Mouse (Mus musculus): ENCODE results near the gene Mastl. TPM values are rescaled to one million over a fixed set of nuclear protein-coding genes. Genes with fewer than 3 reads are reported as not detected.
A peak's percentile ranks its signal among the peaks of the same experiment; 100 is the strongest.

The Mastl gene
- 2.1 and 2.7 TPM in 2 replicates for polyA plus RNA-seq (2015; fragmentation: Nextera tagmentation; extraction: Ambion mirVana)

- TF ChIP-seq CTCF (IDR thresholded peaks at IDR 0.05; ENCODE audit: low read depth), result peak; percentile 56
- under 1% methylated on average over 61 of the region's 61 CpGs for WGBS
- H3K4me2 ChIP-seq (replicated peaks; ENCODE audit: low read depth), result peak within 1 kb of the TSS; percentile 87
- H3K9me3 ChIP-seq (ENCODE audit: control insufficient read depth), result no peaks in the 10 kb centered on the region
- ATAC-seq, result peak; percentile 98
- H3K27ac ChIP-seq (ENCODE audit: low read depth, low read length), result peak within 1 kb of the TSS; percentile 97
- H3K9ac ChIP-seq (ENCODE audit: low read depth, low read length), result peak within 1 kb of the TSS; percentile 73
- H3K4me3 ChIP-seq (ENCODE audit: low read depth, low read length), result peak within 1 kb of the TSS; percentile 82
- H3K36me3 ChIP-seq (ENCODE audit: control insufficient read depth, insufficient read depth), result no peaks in the 10 kb centered on the region
- H3K4me1 ChIP-seq (replicated peaks; ENCODE audit: control insufficient read depth, insufficient read depth, low read length), result 0 out of 2 replicates have a peak, but pooled peaks cover 4% of the 10 kb centered on the region
- H3K27me3 ChIP-seq (replicated peaks; ENCODE audit: control insufficient read depth, insufficient read depth, low read length), result no peaks in the 10 kb centered on the region
Observed at GRCm38 (mm10) chr2:23155777-23156607, at the start of gene Mastl, which contains the start of gene Yme1l1. TSS of gene Mastl (minus strand) at chr2:23156024. TSS of gene Yme1l1 (plus strand) at chr2:23156369.

GRCm38 (mm10) chr2:23202900-23203670 lies 47.3 kb upstream of the Mastl start:
- no peak overlapping the region for H3K4me3 ChIP-seq (ENCODE audit: low read depth, low read length)
- H3K27ac ChIP-seq (ENCODE audit: low read depth, low read length), result no peak overlapping the region
- ATAC-seq, result no peak
- 69% methylated on average over 15 of the region's 15 CpGs for WGBS
- H3K36me3 ChIP-seq (ENCODE audit: control insufficient read depth, insufficient read depth), result peaks cover 23% of the 10 kb centered on the region
- no peaks in the 10 kb centered on the region for H3K27me3 ChIP-seq (replicated peaks; ENCODE audit: control insufficient read depth, insufficient read depth, low read length)
- no peak overlapping the region for H3K4me2 ChIP-seq (replicated peaks; ENCODE audit: low read depth)
- H3K9me3 ChIP-seq (ENCODE audit: control insufficient read depth), result no peaks in the 10 kb centered on the region
- no peak for TF ChIP-seq CTCF (IDR thresholded peaks at IDR 0.05; ENCODE audit: low read depth)
- no peaks in the 10 kb centered on the region for H3K4me1 ChIP-seq (replicated peaks; ENCODE audit: control insufficient read depth, insufficient read depth, low read length)
- no peak overlapping the region for H3K9ac ChIP-seq (ENCODE audit: low read depth, low read length)

GRCm38 (mm10) chr2:23201034-23201433 lies 45.2 kb upstream of the Mastl start:
- H3K4me3 ChIP-seq (ENCODE audit: low read depth, low read length), result no peak overlapping the region
- TF ChIP-seq CTCF (IDR thresholded peaks at IDR 0.05; ENCODE audit: low read depth), result no peak
- no peaks in the 10 kb centered on the region for H3K9me3 ChIP-seq (ENCODE audit: control insufficient read depth)
- H3K36me3 ChIP-seq (ENCODE audit: control insufficient read depth, insufficient read depth), result peaks cover 27% of the 10 kb centered on the region
- no peaks in the 10 kb centered on the region for H3K4me1 ChIP-seq (replicated peaks; ENCODE audit: control insufficient read depth, insufficient read depth, low read length)
- no peak overlapping the region for H3K27ac ChIP-seq (ENCODE audit: low read depth, low read length)
- WGBS, result 45% methylated on average over 1 of the region's 1 CpGs
- ATAC-seq, result no peak
- no peak overlapping the region for H3K9ac ChIP-seq (ENCODE audit: low read depth, low read length)
- H3K4me2 ChIP-seq (replicated peaks; ENCODE audit: low read depth), result no peak overlapping the region
- H3K27me3 ChIP-seq (replicated peaks; ENCODE audit: control insufficient read depth, insufficient read depth, low read length), result no peaks in the 10 kb centered on the region

- H3K36me3 ChIP-seq (ENCODE audit: control insufficient read depth, insufficient read depth), result peaks cover 58% of the 10 kb centered on the region
- H3K4me1 ChIP-seq (replicated peaks; ENCODE audit: control insufficient read depth, insufficient read depth, low read length), result no peaks in the 10 kb centered on the region
- H3K27me3 ChIP-seq (replicated peaks; ENCODE audit: control insufficient read depth, insufficient read depth, low read length), result no peaks in the 10 kb centered on the region
- H3K9ac ChIP-seq (ENCODE audit: low read depth, low read length), result no peak overlapping the region
- H3K4me2 ChIP-seq (replicated peaks; ENCODE audit: low read depth), result no peak overlapping the region
- no peak overlapping the region for H3K4me3 ChIP-seq (ENCODE audit: low read depth, low read length)
- ATAC-seq, result no peak
- no peak overlapping the region for H3K27ac ChIP-seq (ENCODE audit: low read depth, low read length)
- TF ChIP-seq CTCF (IDR thresholded peaks at IDR 0.05; ENCODE audit: low read depth), result no peak
- no peaks in the 10 kb centered on the region for H3K9me3 ChIP-seq (ENCODE audit: control insufficient read depth)
- 84% methylated on average over 1 of the region's 1 CpGs for whole genome bisulfite sequencing
Observed at GRCm38 (mm10) chr2:23194366-23194765, 38.5 kb upstream of the Mastl start.

GRCm38 (mm10) chr2:23172305-23172704 lies 16.5 kb upstream of the Mastl start:
- Histone ChIP-seq H3K36me3 (ENCODE audit: control insufficient read depth, insufficient read depth) (peaks cover 70% of the 10 kb centered on the region), H3K9ac (ENCODE audit: low read depth, low read length) (no peak overlapping the region), H3K4me2 (replicated peaks; ENCODE audit: low read depth) (no peak overlapping the region), H3K4me3 (ENCODE audit: low read depth, low read length) (no peak overlapping the region), H3K4me1 (replicated peaks; ENCODE audit: control insufficient read depth, insufficient read depth, low read length) (no peaks in the 10 kb centered on the region), H3K27me3 (replicated peaks; ENCODE audit: control insufficient read depth, insufficient read depth, low read length) (no peaks in the 10 kb centered on the region), H3K27ac (ENCODE audit: low read depth, low read length) (no peak overlapping the region), H3K9me3 (ENCODE audit: control insufficient read depth) (no peaks in the 10 kb centered on the region)
- ATAC-seq, result peak; percentile 43; the same call in 1 of the 2 replicates
- WGBS, result 59% methylated on average over 3 of the region's 3 CpGs
- TF ChIP-seq CTCF (IDR thresholded peaks at IDR 0.05; ENCODE audit: low read depth), result no peak

GRCm38 (mm10) chr2:23156608-23157081 lies 821 bp upstream of the Mastl start:
- H3K9ac ChIP-seq (ENCODE audit: low read depth, low read length), result peak overlapping the region; percentile 73
- no peak for TF ChIP-seq CTCF (IDR thresholded peaks at IDR 0.05; ENCODE audit: low read depth)
- H3K27ac ChIP-seq (ENCODE audit: low read depth, low read length), result peak overlapping the region; percentile 97
- peak overlapping the region; percentile 82 for H3K4me3 ChIP-seq (ENCODE audit: low read depth, low read length)
- H3K4me1 ChIP-seq (replicated peaks; ENCODE audit: control insufficient read depth, insufficient read depth, low read length), result 0 out of 2 replicates have a peak, but pooled peaks cover 4% of the 10 kb centered on the region
- WGBS, result under 1% methylated on average over 17 of the region's 17 CpGs
- no peaks in the 10 kb centered on the region for H3K27me3 ChIP-seq (replicated peaks; ENCODE audit: control insufficient read depth, insufficient read depth, low read length)
- H3K36me3 ChIP-seq (ENCODE audit: control insufficient read depth, insufficient read depth), result no peaks in the 10 kb centered on the region
- H3K4me2 ChIP-seq (replicated peaks; ENCODE audit: low read depth), result peak overlapping the region; percentile 87
- ATAC-seq, result no peak
- H3K9me3 ChIP-seq (ENCODE audit: control insufficient read depth), result no peaks in the 10 kb centered on the region
